Mouse (Mus musculus): ENCODE results near the gene Dnah7a. TPM values are rescaled to one million over a fixed set of nuclear protein-coding genes. Genes with fewer than 3 reads are reported as not detected.
"Not testable (repeated sequence)": the region's sequence is repeated elsewhere in the genome, so short reads cannot be mapped to it uniquely, and the experiment has no call there.

Gene Dnah7a
- polyA plus RNA-seq, 1 experiment from 2014 or later = not detected

DNA sequence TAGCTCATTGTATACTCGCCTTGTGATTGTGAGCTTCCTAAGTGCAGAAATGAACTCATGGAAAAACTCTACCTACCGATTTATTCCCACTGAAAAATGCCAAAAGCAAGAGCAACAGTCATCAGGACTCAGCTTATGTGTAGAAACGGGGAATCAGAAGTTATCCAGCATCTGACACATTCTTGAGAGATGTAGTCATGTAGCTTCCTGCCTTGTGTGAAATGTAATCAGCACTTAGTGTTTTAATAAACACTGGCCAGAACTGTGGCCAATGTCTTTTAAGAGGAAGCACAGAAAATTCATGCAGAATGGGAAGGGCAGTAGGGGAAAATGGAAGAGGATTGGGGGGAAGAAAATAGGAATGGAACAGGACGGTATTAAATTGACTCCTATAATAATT, 232.9 kb downstream of the Dnah7a start:
- TF ChIP-seq CTCF (IDR thresholded peaks at IDR 0.05; ENCODE audit: low read depth) = no peak
- no peak for TF ChIP-seq EP300 (IDR thresholded peaks at IDR 0.05; ENCODE audit: low read depth)
- Histone ChIP-seq H3K4me1 (ENCODE audit: insufficient read depth) (no peaks in the 10 kb centered on the region), H3K27me3 (ENCODE audit: insufficient read depth, low read length) (no peaks in the 10 kb centered on the region), H3K9me3 (ENCODE audit: low read length) (no peaks in the 10 kb centered on the region), H3K4me2 (ENCODE audit: low read depth, low read length) (no peak overlapping the region), H3K4me3 (ENCODE audit: low read depth, low read length) (no peak overlapping the region), H3K27ac (ENCODE audit: low read depth) (no peak overlapping the region), H3K9ac (replicated peaks) (no peak overlapping the region), H3K36me3 (replicated peaks; ENCODE audit: insufficient read depth, low read length) (no peaks in the 10 kb centered on the region)
- no peak for DNase-seq
- no peak for ATAC-seq
- 49% methylated on average over 4 of the region's 4 CpGs for WGBS (ENCODE audit: insufficient replicate concordance)

GRCm38 (mm10) chr1:53472084-53472483, 234.5 kb downstream of the Dnah7a start:
- H3K27me3 ChIP-seq (ENCODE audit: insufficient read depth, low read length); H3K36me3 ChIP-seq (replicated peaks; ENCODE audit: insufficient read depth, low read length); H3K4me1 ChIP-seq (ENCODE audit: insufficient read depth); H3K4me2 ChIP-seq (ENCODE audit: low read depth, low read length); H3K9me3 ChIP-seq (ENCODE audit: low read length); ATAC-seq; H3K9ac ChIP-seq (replicated peaks); DNase-seq; H3K4me3 ChIP-seq (ENCODE audit: low read depth, low read length); H3K27ac ChIP-seq (ENCODE audit: low read depth): not testable (repeated sequence)
- 62% methylated on average over 1 of the region's 1 CpGs for WGBS (ENCODE audit: insufficient replicate concordance)

DNA sequence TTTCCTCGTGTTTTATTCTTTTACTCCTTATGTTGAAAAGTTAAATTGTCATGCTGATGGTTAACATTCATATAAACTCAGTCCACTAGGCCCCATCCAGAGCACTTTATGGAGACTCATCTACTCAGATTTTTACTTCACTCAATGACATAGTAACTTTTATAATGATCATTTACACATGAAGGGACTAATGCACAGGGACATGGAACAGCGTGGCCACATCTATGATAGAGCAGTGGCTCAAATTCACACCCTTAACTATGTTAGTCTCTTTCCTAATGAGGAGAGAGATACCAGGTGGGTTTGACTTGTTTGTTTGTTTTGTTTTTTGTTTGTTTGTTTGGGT, 239.3 kb downstream of the Dnah7a start:
- DNase-seq = no peak
- WGBS (ENCODE audit: insufficient replicate concordance) = 66% methylated on average over 2 of the region's 2 CpGs
- H3K4me3 ChIP-seq (ENCODE audit: low read depth, low read length) = no peak overlapping the region

GRCm38 (mm10) chr1:53466524-53467324, 239.9 kb downstream of the Dnah7a start:
- DNase-seq; H3K27ac ChIP-seq (ENCODE audit: low read depth); H3K4me2 ChIP-seq (ENCODE audit: low read depth, low read length); H3K9me3 ChIP-seq (ENCODE audit: low read length); H3K4me3 ChIP-seq (ENCODE audit: low read depth, low read length); H3K27me3 ChIP-seq (ENCODE audit: insufficient read depth, low read length); ATAC-seq; H3K9ac ChIP-seq (replicated peaks); H3K4me1 ChIP-seq (ENCODE audit: insufficient read depth); H3K36me3 ChIP-seq (replicated peaks; ENCODE audit: insufficient read depth, low read length): not testable (repeated sequence)
- 71% methylated on average over 4 of the region's 4 CpGs for WGBS (ENCODE audit: insufficient replicate concordance)

More for the DNA sequence above, 239.3 kb downstream of the Dnah7a start:
- Histone ChIP-seq H3K4me2 (ENCODE audit: low read depth, low read length) (no peak overlapping the region), H3K9me3 (ENCODE audit: low read length) (no peaks in the 10 kb centered on the region), H3K36me3 (replicated peaks; ENCODE audit: insufficient read depth, low read length) (no peaks in the 10 kb centered on the region), H3K27ac (ENCODE audit: low read depth) (no peak overlapping the region), H3K27me3 (ENCODE audit: insufficient read depth, low read length) (no peaks in the 10 kb centered on the region), H3K9ac (replicated peaks) (no peak overlapping the region), H3K4me1 (ENCODE audit: insufficient read depth) (no peaks in the 10 kb centered on the region)
- ATAC-seq = no peak
- TF ChIP-seq CTCF (IDR thresholded peaks at IDR 0.05; ENCODE audit: low read depth) (no peak), EP300 (IDR thresholded peaks at IDR 0.05; ENCODE audit: low read depth) (no peak)

DNA sequence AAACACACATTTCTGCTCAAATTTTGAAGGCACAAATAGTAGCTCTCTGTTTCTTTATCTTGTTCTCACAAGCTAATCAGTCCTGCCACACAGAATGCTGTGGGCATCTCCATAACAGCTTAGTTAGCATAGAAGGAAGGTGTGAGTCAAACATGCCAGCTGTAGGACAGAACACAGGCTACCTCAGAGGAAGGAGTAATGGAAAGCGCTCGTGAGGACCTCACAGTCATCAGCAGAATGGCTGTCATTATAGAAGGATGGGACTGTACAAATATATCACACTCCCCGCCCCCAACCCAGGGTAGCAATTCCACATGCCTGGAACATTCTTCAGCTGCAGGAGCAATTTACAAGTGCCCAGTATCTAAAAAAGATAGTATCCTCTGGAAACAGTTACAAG, 267.4 kb downstream of the Dnah7a start:
- not testable (repeated sequence) for H3K4me2 ChIP-seq (ENCODE audit: low read depth, low read length); H3K9ac ChIP-seq (replicated peaks); H3K36me3 ChIP-seq (replicated peaks; ENCODE audit: insufficient read depth, low read length); H3K9me3 ChIP-seq (ENCODE audit: low read length); H3K4me1 ChIP-seq (ENCODE audit: insufficient read depth); H3K27me3 ChIP-seq (ENCODE audit: insufficient read depth, low read length); ATAC-seq; H3K27ac ChIP-seq (ENCODE audit: low read depth); DNase-seq; H3K4me3 ChIP-seq (ENCODE audit: low read depth, low read length)
- WGBS (ENCODE audit: insufficient replicate concordance) = 65% methylated on average over 3 of the region's 3 CpGs

GRCm38 (mm10) chr1:53432433-53432832, 274.2 kb downstream of the Dnah7a start:
- not testable (repeated sequence) for H3K4me2 ChIP-seq (ENCODE audit: low read depth, low read length); H3K4me3 ChIP-seq (ENCODE audit: low read depth, low read length); H3K27ac ChIP-seq (ENCODE audit: low read depth); H3K9me3 ChIP-seq (ENCODE audit: low read length); H3K36me3 ChIP-seq (replicated peaks; ENCODE audit: insufficient read depth, low read length); H3K9ac ChIP-seq (replicated peaks); ATAC-seq; DNase-seq; H3K4me1 ChIP-seq (ENCODE audit: insufficient read depth); H3K27me3 ChIP-seq (ENCODE audit: insufficient read depth, low read length)
- 79% methylated on average over 2 of the region's 2 CpGs for WGBS (ENCODE audit: insufficient replicate concordance)

DNA sequence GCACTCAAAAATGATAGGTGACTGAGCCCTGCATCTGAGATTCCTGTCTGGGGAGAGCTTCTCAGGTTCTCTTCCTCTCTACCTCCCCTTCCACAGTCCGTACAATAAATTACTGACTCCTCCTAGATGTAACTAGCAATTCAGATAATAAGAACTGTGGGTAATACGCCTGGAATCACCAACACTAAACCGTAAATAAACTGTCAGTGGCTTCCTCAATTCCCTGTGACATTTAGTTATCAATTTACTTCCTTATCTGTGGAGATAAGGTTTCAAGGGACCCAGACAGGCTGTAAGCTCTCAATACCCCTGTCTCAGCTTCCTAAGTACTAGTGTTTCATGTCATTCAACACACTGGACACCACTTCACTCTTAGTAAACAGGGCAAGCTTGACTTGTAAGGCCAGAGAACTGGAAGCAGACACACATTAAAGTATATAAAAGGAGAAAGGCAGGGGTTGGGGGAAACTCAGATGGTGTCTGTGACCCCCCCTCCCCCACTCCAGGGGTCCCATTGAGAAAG, 300.7 kb downstream of the Dnah7a start:
- Histone ChIP-seq H3K4me3 (ENCODE audit: low read depth, low read length) (no peak overlapping the region), H3K4me2 (ENCODE audit: low read depth, low read length) (no peak overlapping the region), H3K9me3 (ENCODE audit: low read length) (no peaks in the 10 kb centered on the region), H3K9ac (replicated peaks) (no peak overlapping the region), H3K4me1 (ENCODE audit: insufficient read depth) (no peaks in the 10 kb centered on the region), H3K27ac (ENCODE audit: low read depth) (no peak overlapping the region), H3K36me3 (replicated peaks; ENCODE audit: insufficient read depth, low read length) (no peaks in the 10 kb centered on the region), H3K27me3 (ENCODE audit: insufficient read depth, low read length) (no peaks in the 10 kb centered on the region)
- WGBS (ENCODE audit: insufficient replicate concordance) = 18% methylated on average over 3 of the region's 3 CpGs
- ATAC-seq = no peak
- TF ChIP-seq EP300 (IDR thresholded peaks at IDR 0.05; ENCODE audit: low read depth) (no peak), CTCF (IDR thresholded peaks at IDR 0.05; ENCODE audit: low read depth) (no peak)
- no peak for DNase-seq

GRCm38 (mm10) chr1:53393936-53394760, 312.4 kb downstream of the Dnah7a start:
- H3K9ac ChIP-seq (replicated peaks); H3K4me2 ChIP-seq (ENCODE audit: low read depth, low read length); H3K4me1 ChIP-seq (ENCODE audit: insufficient read depth); H3K4me3 ChIP-seq (ENCODE audit: low read depth, low read length); H3K9me3 ChIP-seq (ENCODE audit: low read length); H3K36me3 ChIP-seq (replicated peaks; ENCODE audit: insufficient read depth, low read length); H3K27ac ChIP-seq (ENCODE audit: low read depth); H3K27me3 ChIP-seq (ENCODE audit: insufficient read depth, low read length); DNase-seq; ATAC-seq: not testable (repeated sequence)
- 47% methylated on average over 21 of the region's 21 CpGs for WGBS (ENCODE audit: insufficient replicate concordance)
